Mouse (Mus musculus) adrenal gland, postnatal 36 days (tissue): ENCODE measurements around the gene Sept3. TPM values are rescaled to one million over a fixed set of nuclear protein-coding genes. Genes with fewer than 3 reads are reported as not detected.
A peak's percentile ranks its signal among the peaks of the same experiment; 100 is the strongest.

Experiments used
- DNase-seq, 2 experiments: peaks; one replicate each; pipeline ENCODE4 v3.0.0; 2021; ENCODE audit warnings: mixed read lengths in 1 of 2
- total RNA-seq, 2 experiments: library from RNA; stranded (reverse); gene quantifications; 2 replicates each; pipeline ENCODE4 v1.2.3; 2021

Gene Sept3
- total RNA-seq, 2 experiments from 2014 or later, result 2.6 to 4.3 TPM

DNA sequence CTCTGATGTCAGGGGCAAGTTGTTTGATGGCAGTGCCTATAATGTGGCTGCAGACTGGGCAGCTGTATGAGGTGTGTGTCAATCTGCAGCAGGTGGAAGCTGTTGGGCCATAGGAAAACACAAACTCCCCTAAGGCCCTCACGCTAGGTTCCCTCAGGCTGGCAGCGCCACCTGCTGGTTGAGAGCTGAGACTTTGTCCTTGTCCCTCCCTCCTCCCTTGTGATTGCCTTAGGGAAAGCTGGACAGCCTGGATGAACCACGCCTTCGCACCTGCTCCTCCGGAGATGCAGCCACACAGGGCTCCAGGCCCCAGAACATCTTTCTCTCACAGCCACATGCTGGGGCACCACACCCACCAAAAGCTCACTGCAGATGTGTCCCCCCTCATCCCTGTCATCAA is 3.5 kb upstream of the Sept3 start:
- DNase-seq, result peak; percentile 80 to 87

DNA sequence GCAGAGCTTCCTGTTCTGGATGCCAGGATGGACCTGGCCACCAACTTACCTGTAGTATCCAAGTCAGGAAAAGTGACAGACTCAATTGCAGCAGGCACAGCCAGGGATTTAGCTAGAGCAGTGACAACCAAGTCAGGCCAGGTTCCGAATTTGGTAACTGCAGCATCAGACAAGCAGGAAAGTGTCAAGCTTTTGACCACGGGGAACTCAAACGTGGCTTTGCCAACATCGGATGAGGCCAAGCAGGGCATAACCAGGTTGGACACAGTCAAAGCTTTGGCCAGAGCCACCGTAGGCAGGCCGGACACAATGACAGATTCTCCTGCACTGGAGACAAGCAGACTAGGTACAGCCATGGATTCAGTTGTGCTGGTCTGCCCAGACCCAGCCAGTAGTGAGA is 2.4 kb upstream of the Sept3 start:
- DNase-seq, result no peak

DNA sequence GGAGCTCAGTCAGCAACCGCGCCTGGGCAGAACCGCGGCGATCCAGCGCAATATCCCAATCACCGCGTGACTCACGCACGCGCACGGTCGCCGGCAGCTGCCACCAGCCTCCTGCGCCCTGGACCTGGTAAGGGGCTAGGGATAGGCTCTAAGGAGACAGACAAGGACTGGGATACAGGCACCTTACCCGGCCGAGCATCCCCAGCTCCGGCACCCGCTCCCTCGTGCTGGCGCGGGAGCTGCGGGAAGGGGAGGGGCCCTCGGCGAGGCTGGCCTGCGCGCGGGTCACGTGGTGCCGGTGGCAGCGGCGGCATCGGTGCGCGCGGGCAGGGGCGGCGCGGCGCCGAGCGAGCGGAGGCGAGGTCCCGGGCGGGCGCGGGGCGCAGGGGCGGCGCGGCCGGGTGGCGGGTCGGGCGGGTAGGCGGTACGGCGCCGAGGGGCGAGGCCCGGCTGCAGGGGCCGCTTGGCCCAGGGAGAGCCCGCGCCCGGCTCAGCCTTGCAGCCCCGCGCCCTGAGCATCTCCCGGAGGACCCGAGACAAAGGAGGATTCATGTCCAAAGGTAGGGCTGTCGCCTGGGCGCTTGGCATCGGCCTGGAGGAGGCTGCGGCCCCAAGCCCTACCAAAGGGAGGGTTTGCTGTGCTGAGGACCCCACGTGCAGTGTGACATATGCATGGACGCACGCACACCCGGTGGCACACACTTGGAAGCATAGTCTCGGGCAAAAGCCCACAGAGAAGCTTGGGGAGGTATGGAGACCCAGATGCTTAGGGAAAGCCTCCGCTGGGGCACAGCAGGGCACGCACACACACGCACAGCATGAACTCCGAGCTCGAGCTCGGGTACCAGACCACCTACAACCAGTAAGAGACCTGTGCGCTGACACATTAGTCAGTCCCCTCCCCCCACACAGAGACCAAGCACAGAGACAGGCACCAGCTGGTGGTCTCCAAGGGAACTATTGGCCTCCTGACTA is 521 bp downstream of the Sept3 start:
- DNase-seq, result peak; percentile 64 to 75

DNA sequence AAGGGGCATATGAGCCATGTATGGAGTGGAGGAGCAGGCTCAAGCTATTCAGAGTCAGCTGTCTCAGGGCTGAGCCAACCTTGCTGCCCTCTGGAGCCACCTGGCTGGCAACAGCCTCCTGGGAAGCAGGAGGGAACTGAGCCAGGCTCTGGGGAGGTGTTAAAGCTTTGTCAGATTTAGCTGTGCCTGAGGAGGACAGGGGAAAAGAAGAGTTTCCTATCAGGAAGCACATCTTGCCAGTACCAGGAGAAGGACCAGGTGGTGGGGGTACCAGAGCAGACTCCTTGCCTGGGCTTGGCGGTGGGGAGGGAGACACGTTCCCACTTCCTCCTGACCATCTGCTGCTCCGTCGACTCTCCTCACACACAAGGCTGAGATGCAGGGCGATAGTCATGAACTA is 2.9 kb downstream of the Sept3 start:
- DNase-seq, result no peak

DNA sequence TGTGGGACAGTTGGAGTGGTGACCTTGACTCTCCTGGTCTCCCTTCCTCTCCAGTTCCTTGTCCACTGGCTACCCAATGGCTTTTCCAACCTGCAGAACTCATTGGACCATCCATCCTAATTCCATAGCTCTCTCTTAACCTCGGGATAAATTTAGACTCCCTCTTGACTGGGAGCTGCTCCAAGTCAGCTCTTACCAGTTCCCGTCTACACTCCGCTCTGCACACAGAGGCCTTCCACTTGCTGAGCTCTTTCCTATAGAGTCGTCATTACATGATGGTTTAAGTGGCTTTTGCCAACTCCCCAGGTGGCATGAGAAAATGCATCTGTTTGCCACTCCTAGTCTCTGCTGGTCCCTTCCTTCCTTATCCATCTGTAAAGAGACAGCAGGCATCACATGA is 5.9 kb downstream of the Sept3 start:
- DNase-seq, result no peak

DNA sequence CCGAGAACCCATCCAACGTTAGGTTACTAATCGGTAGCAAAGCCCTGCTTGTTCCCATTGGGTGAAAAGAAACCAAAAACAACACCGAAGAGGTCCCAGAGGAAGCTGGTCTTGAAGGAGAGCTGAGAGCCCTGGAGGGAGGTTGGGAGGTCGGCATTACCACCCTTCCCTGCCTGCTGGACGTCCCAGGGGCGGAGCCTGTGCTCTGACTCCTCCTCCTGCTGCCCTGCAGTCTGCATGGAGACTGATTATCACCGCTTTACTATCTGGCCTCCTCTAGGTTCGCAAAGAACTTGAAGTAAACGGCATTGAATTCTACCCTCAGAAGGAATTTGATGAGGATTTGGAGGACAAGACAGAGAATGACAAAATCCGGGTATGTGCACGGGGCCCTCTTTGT is 11.5 kb downstream of the Sept3 start:
- no peak for DNase-seq

DNA sequence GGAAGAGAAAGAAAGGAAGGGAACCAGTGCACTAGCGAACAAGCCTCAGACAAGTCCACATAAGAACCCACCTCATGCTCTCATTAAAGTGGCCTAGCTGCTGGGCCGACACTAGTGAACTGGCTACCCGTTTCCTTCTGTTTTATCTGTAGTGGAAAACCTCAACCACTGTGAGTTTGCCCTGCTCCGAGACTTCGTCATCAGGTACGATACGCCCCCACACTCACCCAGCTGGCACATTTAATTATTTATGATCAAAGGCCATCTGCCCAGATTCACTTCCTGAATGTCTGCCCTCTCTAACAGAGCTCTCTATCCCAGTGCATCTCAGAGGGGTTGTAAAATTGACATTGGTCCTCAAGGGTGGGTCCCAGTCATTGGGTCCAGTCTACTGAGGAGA is 15.6 kb downstream of the Sept3 start:
- no peak for DNase-seq

DNA sequence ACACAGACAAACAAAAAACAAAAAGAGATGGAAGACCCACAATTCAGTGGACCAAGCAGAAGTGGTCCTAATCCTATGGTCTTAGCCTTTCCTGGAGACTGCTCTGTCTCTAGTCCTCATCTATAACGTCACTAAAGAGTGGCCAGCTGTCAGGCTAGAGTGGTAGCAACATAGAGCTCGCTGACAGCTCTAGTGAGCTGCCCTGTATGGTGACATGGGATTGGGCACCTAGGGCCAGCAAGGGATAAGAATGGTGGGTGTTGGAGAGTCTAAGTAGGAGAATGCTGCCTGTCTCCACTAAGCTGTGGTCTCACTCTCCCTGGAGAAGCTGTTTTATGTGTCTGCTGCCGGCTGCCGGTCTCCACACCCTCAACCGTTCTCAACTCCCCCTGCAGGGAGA is 18.2 kb downstream of the Sept3 start:
- no peak for DNase-seq

DNA sequence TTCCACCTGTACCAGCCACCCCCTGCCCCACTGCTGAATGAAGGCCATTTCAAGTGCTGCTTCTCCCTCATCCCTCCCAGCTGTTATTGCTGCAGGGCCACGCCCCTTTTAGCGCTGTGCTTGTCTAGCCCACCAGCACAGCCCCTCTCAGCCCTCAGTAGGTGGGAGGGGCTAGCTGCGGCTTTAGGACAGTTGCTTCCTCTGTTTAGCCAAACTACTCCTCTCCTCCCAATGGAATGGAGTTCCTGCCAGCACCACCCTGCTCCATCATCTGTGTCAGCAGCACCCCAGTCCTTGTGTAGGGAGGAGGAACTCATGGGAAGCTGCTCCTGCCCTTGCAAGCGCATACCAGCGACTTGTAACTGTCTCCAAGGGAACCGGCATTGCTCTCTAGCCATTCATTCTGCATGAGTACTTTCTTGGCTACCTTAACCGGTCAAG is 18.6 kb downstream of the Sept3 start:
- DNase-seq, result no peak

DNA sequence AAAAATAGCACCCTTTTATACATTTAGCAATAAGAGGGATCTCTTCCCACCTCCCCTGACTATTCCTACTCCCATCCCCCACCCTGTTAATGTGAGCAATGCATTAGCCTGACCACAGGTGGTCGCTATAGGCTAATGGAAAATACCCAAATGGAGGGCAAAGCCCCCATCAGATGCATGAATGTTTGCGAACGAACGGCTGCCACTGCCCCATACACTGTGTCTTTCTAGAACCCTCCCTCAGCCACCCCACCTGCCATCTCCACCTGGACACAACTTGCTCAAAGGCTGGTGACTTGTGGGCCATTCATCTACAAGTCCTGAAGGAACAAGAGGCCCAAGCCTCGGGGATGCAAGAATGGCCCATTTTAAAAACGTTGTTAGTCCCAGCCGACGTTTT is 19.4 kb downstream of the Sept3 start:
- no peak for DNase-seq

DNA sequence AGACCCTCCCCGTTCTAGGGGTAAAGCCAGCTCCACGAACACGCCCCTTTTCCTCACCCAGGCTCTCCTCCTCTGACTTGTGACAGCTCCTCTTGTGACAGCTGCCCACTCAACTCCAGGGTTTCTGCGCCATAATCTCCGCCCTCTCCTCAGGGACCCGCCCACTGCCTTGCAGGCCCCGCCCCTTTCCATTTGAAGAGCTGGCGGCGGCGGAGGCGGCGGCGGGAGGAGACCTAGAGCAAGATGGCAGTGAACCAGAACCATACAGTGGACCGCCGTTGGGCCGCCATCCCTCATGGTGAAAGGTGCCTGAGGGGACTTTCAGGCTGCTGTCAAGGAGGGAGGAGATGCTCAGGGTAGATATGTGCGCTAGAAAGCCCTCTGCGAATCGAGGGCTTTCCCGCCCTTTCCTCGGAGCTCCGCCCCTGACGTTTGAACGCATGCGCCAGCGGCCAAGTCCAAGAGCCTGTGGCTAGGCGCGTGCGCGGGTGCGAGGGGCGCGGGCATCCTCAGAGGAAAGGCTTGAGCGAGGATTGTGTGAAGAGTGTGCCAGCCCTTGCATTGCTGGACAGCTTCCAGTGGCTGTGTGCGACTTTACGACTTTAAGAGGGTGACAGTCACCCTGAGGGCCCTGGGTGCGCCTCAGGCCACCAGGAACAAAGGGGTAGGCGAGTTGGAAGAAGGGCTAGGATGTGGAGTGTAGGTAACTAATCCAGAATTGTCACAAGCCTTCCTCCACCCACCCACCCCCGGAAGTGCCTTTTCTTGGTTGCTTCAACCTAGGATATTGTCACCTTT is 24.3 kb downstream of the Sept3 start, which contains the start of gene Wbp2nl:
Wbp2nl (plus strand) TSS at position 191 of the 798 bp plus-strand sequence.
- no peak for DNase-seq

DNA sequence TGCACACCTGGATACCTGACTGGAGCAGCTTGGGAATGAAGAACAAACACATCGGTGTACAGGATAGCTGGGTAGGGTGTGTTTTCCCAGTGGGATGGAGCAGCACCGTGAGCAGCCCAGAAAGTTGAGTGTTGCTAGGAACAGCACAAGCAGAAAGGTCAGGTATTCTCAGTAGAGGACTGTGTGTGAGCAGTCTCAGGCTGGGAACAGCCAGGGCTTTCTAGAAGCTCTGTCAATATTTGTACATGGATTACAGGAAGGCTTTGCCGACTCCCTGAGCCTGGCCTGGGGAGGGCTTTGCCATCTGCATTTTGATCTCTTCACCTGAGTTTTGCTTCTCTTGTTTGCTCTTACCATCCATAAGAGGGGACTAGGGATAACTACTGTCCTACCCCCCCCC is 32.4 kb downstream of the Sept3 start:
- no peak for DNase-seq

DNA sequence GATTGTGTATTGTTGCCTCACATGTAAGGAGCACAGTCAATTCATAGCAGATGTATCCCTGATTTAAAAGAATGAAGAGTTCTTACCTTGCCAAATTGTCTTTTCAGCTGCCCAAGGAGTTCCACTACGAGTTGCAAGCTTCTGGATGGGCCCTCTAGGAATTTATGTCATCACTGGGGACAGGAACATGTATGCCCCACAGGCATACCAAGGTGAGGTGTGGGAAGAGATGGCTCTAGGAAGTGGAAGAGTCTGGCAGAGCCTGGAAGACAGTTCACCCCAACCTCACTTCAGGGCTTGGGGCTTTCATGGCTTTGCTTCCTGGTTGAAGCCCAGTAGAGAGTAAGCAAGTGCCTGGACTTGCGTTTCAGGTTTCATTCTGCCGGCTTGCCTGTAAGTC is 33.7 kb downstream of the Sept3 start:
- no peak for DNase-seq

DNA sequence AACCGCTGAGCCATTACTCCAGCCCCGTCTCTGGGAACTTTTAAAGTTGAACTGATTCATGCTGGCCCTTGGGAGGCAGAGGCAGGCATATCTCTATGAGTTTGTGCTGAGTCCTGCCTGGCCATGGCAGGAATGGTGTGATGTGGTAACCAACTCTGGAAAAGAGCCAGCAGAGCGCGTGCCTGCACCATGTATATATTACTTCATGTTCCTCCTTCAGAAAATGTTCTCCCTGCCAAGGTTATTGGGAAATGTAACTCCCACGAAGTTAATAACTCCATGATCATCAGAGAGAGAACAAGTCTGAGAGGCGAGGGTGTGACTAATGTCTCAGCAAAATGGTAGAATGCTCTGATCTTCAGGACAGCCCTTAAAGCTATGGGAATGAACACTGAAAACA is 43.1 kb downstream of the Sept3 start:
- no peak for DNase-seq

DNA sequence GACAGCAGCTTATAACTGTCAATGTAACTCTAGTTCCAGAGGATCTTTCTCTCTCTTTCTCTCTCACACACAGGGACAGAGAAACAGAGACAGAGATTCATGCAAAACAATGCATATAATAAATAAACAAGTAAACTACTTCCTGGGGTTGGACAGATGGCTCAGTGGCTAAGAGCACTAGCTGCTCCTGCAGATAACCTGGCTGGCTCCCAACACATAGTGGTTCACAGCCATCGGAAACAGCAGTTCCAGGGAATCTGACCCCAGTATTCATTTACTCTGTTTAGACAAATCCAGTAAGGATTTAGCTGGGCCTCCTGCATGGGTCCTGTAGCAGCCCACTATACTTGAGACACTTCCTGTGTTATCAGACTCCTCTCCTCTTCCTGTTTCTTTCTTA is 44.9 kb downstream of the Sept3 start:
- no peak for DNase-seq

DNA sequence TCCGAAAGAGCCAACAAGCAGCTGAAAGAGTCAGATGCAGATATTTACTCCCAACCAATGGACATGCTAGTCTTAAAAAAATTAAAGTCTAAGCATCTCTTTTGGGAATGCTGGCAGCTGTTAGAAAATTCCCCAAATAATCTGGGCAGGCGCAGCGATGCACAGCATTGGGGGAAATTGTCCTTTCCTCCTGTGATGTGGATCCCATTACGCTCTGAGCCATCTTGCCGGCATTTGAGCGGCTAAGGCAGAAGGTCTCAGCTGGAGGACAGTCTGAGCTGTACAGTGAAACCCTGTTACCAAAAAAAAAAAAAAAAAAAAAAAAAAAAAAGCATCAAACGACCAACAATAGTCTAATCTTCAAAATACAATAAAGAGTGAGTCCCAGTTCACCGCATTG is 47.5 kb downstream of the Sept3 start:
- no peak for DNase-seq

DNA sequence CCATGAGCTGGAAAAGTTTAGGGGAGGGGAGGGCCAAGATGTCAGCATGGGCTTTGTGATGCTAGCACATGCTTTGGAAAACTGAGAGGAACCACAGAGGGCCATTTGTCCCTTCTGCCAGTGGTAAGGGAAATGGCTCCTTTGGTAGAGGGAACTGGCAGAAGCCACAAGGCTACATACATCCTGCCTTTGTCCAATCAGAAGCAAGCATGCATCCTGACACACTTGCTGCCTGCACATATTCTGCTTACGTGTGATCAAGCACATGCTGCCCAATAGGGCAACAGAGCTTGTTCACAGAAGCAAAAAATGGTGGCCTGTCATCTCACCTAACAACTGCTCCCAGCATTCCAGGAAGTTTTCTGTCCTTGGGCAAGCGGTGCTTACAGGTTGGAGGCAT is 50.7 kb downstream of the Sept3 start:
- no peak for DNase-seq

DNA sequence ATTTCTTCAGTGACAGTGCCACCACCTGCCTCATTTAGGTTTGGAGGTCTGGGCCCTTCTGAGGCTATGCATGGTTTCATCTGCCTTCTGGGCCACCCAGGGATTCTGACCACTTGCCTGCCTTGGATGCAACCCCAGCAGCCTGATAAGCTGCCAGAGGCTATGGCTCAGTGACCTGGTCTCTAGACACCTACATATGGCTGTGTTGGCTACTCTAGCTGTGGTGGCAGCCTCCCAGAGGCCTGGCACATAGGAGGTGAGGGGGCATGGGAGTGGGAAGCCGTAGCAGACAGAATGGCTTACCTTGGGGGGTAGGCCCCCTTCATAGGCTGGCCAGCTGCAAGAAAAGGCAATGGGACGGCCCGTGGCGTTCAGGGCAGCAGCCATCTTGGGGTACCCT is 60.5 kb downstream of the Sept3 start:
- DNase-seq, result no peak

DNA sequence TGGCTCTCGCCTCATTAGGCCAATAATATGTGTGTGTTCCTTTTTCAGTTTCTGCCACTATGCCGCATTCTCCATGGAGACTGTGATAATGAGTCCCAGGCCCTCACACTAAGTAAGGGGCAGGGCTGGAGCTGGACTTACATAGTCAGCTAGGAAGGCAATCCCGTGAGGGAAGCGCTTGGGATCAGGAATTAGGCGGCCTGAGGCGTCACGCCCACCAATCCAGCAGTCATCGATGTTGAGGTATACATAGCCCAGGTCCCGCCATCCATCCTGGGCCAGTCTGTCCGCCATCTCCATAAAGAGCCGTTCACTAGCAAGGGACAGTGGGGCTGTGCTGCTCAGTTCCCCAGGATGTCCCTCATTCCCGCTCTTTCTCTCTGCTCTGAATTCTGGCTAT is 61.9 kb downstream of the Sept3 start:
- DNase-seq, result no peak

DNA sequence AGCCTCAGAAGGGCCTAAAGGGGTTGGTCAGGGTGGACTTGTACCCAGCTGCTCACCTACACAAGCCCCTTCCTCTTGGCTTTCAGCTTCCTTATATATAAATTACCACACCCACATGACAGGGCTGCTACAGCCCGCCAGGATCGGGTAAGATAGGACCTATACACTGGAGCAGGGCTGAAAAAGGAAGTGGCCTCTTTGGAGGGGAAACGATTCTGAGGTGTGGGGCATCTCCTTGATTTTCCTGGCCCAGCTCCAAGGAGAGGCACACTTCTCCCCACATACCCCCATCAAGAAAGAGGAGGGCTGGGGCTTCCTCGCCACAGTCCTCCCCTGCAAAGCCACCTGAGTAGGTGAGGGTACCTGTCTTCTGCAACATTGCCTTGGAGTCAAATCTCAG is 63.2 kb downstream of the Sept3 start:
- DNase-seq, result no peak

DNA sequence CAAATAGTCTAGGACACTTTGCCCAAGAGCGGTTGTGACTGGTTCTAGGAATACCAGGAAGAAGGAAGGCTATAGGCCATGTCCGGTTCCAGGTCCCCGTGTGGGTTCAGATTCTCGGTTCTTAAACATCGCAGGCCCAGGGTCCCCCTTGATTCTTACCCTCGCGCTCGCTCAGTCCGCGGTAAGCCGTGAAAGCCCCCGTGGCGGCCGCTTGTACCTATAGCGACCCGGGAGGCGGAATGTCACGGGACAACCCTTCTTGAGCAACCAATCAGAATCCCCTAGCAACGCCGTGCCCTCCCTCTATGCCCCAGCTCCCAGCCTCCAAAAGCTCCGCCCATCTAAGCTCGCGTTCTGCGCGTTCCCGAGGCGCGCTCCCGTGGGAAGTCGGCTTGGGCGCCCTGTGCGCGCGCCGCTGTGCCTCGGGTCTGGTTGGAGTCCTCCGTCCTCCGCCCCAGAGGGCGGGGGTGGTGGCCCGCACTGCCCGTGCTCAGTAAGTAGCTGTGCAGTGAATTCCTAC is 64.0 kb downstream of the Sept3 start, which contains the start of the genes Naga, Pheta2 and Smdt1:
Naga (minus strand) TSS at position 333 of the 520 bp plus-strand sequence.
Pheta2 (plus strand) TSS at position 350 of the 520 bp plus-strand sequence.
Smdt1 (plus strand) TSS at position 367 of the 520 bp plus-strand sequence.
- DNase-seq, result peak; percentile 97 to 98

DNA sequence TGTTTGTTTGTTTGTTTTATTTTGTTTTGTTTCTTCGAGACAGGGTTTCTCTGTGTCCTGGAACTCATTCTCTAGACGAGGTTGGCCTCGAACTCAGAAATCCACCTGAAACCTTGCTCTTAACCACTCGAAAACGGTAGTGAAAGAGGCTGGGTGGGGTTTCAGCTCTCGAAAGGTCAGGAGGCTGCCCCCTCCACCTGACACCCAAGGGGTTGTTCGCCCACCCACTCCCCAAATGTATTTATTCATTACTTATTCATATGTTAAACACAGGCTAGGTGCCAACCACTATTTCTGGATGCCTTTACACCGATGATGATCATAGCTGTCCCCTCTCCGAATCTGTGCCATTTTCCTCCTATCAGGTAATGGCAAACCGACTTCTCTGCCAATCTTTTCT is 64.5 kb downstream of the Sept3 start:
- DNase-seq, result no peak
